Mouse (Mus musculus) stomach, postnatal 0 days (tissue): Measurements from ENCODE around the gene Zbtb45. TPM values are rescaled to one million over a fixed set of nuclear protein-coding genes. Genes with fewer than 3 reads are reported as not detected.
A peak's percentile ranks its signal among the peaks of the same experiment; 100 is the strongest.

ENCODE experiments used
- ATAC-seq: fragments of 200-750 bp; cut with Nextera tagmentation; 2 replicates; pipeline ENCODE4 v1.8.0; 2017; ENCODE audit not compliant: low FRiP score, low TSS enrichment
- DNase-seq: peaks from one replicate; pipeline ENCODE4 v3.0.0-alpha.2; 2016; ENCODE audit warnings: low spot score
- H3K27ac ChIP-seq: fragments of 300-500 bp; sonication (generic); replicated peaks from 2 replicates; pipeline ENCODE4 v1.5.1; 2014; ENCODE audit warnings: mild to moderate bottlenecking, control low read depth
- H3K27me3 ChIP-seq: fragments of 300-500 bp; sonication (generic); 2 replicates; pipeline ENCODE4 v1.6.1; 2014; ENCODE audit warnings: low read length; ENCODE audit not compliant: control insufficient read depth, insufficient read depth
- H3K36me3 ChIP-seq: fragments of 300-500 bp; sonication (generic); 2 replicates; pipeline ENCODE4 v1.6.1; 2014; ENCODE audit warnings: low read length, mixed read lengths; ENCODE audit not compliant: control insufficient read depth, insufficient read depth
- H3K4me1 ChIP-seq: fragments of 300-500 bp; sonication (generic); replicated peaks from 2 replicates; pipeline ENCODE4 v1.6.1; 2014; ENCODE audit warnings: antibody characterized with exemption; ENCODE audit not compliant: control insufficient read depth, insufficient read depth
- H3K4me2 ChIP-seq: fragments of 300-500 bp; sonication (generic); replicated peaks from 2 replicates; pipeline ENCODE4 v1.6.1; 2014; ENCODE audit warnings: low read depth, mild to moderate bottlenecking, control low read depth, moderate library complexity
- H3K4me3 ChIP-seq: fragments of 300-500 bp; sonication (generic); 2 replicates; pipeline ENCODE4 v1.5.1; 2014; ENCODE audit warnings: low read depth, low read length, control low read depth
- H3K9ac ChIP-seq: fragments of 300-500 bp; sonication (generic); 2 replicates; pipeline ENCODE4 v1.6.1; 2014; ENCODE audit warnings: mild to moderate bottlenecking, low read length, control low read depth, mixed read lengths
- H3K9me3 ChIP-seq: fragments of 300-500 bp; sonication (generic); 2 replicates; pipeline ENCODE4 v1.6.1; 2016; ENCODE audit warnings: low read length; ENCODE audit not compliant: control insufficient read depth
- CTCF ChIP-seq: IDR thresholded peaks from 2 replicates; pipeline ENCODE4 v1.5.1; 2016; ENCODE audit warnings: antibody characterized with exemption, low read depth, mild to moderate bottlenecking, moderate library complexity
- EP300 ChIP-seq: optimal IDR thresholded peaks from 2 replicates; pipeline ENCODE3; 2016; ENCODE audit warnings: antibody characterized with exemption
- WGBS: fragments of 180-500 bp; shearing (Covaris S2); extraction: QIAGEN DNeasy Blood & Tissue Kit; methylation state at CpG from one replicate; pipeline ENCODE4 v1.1.7; 2014; 5-methylcytosine and 5-hydroxymethylcytosine counted together
- polyA plus RNA-seq: library from polyadenylated mRNA; unstranded; fragments of >200 nt; fragmentation: Nextera tagmentation; extraction: Ambion mirVana; gene quantifications from 2 replicates; pipeline ENCODE4 v1.2.1, GENCODE M21; 2015

The Zbtb45 gene
- polyA plus RNA-seq, 1 experiment from 2014 or later = 9.5 TPM

- ATAC-seq (no peak), DNase-seq (no peak)
- Histone ChIP-seq H3K4me3 (no peak overlapping the region), H3K36me3 (peaks cover 50% of the 10 kb centered on the region), H3K9ac (no peak overlapping the region), H3K4me2 (no peak overlapping the region), H3K27me3 (no peaks in the 10 kb centered on the region), H3K4me1 (peaks cover 6% of the 10 kb centered on the region; the same call in 1 of the 2 replicates), H3K27ac (no peak overlapping the region), H3K9me3 (no peaks in the 10 kb centered on the region)
- TF ChIP-seq CTCF (no peak), EP300 (no peak)
- WGBS = 80% methylated on average over 2 of the region's 2 CpGs
Observed at GRCm38 (mm10) chr7:13031983-13032382, 22.1 kb upstream of the Zbtb45 start.

- ATAC-seq (no peak), DNase-seq (no peak)
- WGBS = 69% methylated on average over 5 of the region's 5 CpGs
- Histone ChIP-seq H3K36me3 (peaks cover 56% of the 10 kb centered on the region), H3K27me3 (no peaks in the 10 kb centered on the region), H3K27ac (no peak overlapping the region), H3K4me3 (no peak overlapping the region), H3K9me3 (no peaks in the 10 kb centered on the region), H3K4me1 (no peaks in the 10 kb centered on the region; the same call in 1 of the 2 replicates), H3K9ac (no peak overlapping the region), H3K4me2 (no peak overlapping the region)
- TF ChIP-seq EP300 = no peak
- TF ChIP-seq CTCF = peak; percentile 69
Observed at GRCm38 (mm10) chr7:13031069-13031468, 21.2 kb upstream of the Zbtb45 start.

- no peaks in the 10 kb centered on the region for H3K9me3 ChIP-seq
- H3K36me3 ChIP-seq = peaks cover 53% of the 10 kb centered on the region
- 89% methylated on average over 4 of the region's 4 CpGs for WGBS
- no peak for TF ChIP-seq CTCF
- TF ChIP-seq EP300 = no peak
- peaks cover 5% of the 10 kb centered on the region for H3K4me1 ChIP-seq
- H3K27me3 ChIP-seq = no peaks in the 10 kb centered on the region
- no peak for ATAC-seq
- no peak overlapping the region for H3K4me3 ChIP-seq
- H3K9ac ChIP-seq = no peak overlapping the region
- DNase-seq = no peak
- H3K27ac ChIP-seq = no peak overlapping the region
- no peak overlapping the region for H3K4me2 ChIP-seq
Observed at GRCm38 (mm10) chr7:13028986-13029385, 19.2 kb upstream of the Zbtb45 start.

GRCm38 (mm10) chr7:13025511-13026112, 15.8 kb upstream of the Zbtb45 start:
- TF ChIP-seq CTCF = no peak
- TF ChIP-seq EP300 = no peak
- ATAC-seq (no peak), DNase-seq (no peak)
- H3K27ac ChIP-seq = no peak overlapping the region
- peaks cover 40% of the 10 kb centered on the region for H3K36me3 ChIP-seq
- WGBS = 24% methylated on average over 4 of the region's 4 CpGs
- H3K4me1 ChIP-seq = peaks cover 5% of the 10 kb centered on the region
- no peaks in the 10 kb centered on the region for H3K27me3 ChIP-seq
- peak overlapping the region; percentile 92 for H3K9ac ChIP-seq
- no peaks in the 10 kb centered on the region for H3K9me3 ChIP-seq
- peak overlapping the region; percentile 85 for H3K4me2 ChIP-seq
- peak overlapping the region; percentile 92 for H3K4me3 ChIP-seq

- peak; percentile 46 for TF ChIP-seq CTCF
- no peak for TF ChIP-seq EP300
- no peaks in the 10 kb centered on the region for H3K9me3 ChIP-seq
- peak overlapping the region; percentile 85 for H3K4me2 ChIP-seq
- H3K4me1 ChIP-seq = peaks cover 5% of the 10 kb centered on the region
- no peaks in the 10 kb centered on the region for H3K27me3 ChIP-seq
- peak; percentile 63 for ATAC-seq
- peak overlapping the region; percentile 99 for H3K27ac ChIP-seq
- DNase-seq = peak; percentile 83
- peaks cover 32% of the 10 kb centered on the region for H3K36me3 ChIP-seq
- H3K4me3 ChIP-seq = peak overlapping the region; percentile 92
- peak overlapping the region; percentile 92 for H3K9ac ChIP-seq
- under 1% methylated on average over 38 of the region's 44 CpGs for WGBS
Observed at GRCm38 (mm10) chr7:13024805-13025204, 15.0 kb upstream of the Zbtb45 start.

- peak; percentile 94 for DNase-seq
- Histone ChIP-seq H3K27me3 (no peaks in the 10 kb centered on the region), H3K9ac (peak overlapping the region; percentile 92), H3K36me3 (peaks cover 25% of the 10 kb centered on the region), H3K27ac (peak overlapping the region; percentile 99), H3K4me1 (peaks cover 5% of the 10 kb centered on the region), H3K4me3 (peak overlapping the region; percentile 92), H3K4me2 (peak overlapping the region; percentile 85), H3K9me3 (no peaks in the 10 kb centered on the region)
- WGBS = under 1% methylated on average over 75 of the region's 95 CpGs
- TF ChIP-seq CTCF (no peak), EP300 (no peak)
- ATAC-seq = peak; percentile 87
Observed at GRCm38 (mm10) chr7:13023928-13024731, 14.3 kb upstream of the Zbtb45 start.
